Mouse (Mus musculus) spleen, adult 2 months (tissue): ENCODE data around the gene Fancc.

Experiments
- CTCF ChIP-seq: fragments of 200-500 bp; IDR thresholded peaks from 2 replicates; pipeline ENCODE4 v1.5.1; 2011; ENCODE audit warnings: mild to moderate bottlenecking, inconsistent platforms; ENCODE audit not compliant: insufficient read depth, insufficient read length, insufficient replicate concordance; ENCODE audit errors: extremely low read depth
- POLR2A ChIP-seq: fragments of 200-500 bp; IDR thresholded peaks from 2 replicates; pipeline ENCODE4 v1.6.1; 2011; ENCODE audit warnings: low read depth, low read length, inconsistent platforms

GRCm38 (mm10) chr13:63350076-63350475 lies 147.0 kb downstream of the Fancc start:
- TF ChIP-seq POLR2A (no peak), CTCF (no peak)
